Mouse (Mus musculus) megakaryocyte-erythroid progenitor cell, adult 5-6 weeks (primary cell): Measurements from ENCODE around the gene Cat. TPM values are rescaled to one million over a fixed set of nuclear protein-coding genes. Genes with fewer than 3 reads are reported as not detected.
A peak's percentile ranks its signal among the peaks of the same experiment; 100 is the strongest.

ENCODE experiments used
- ATAC-seq: replicated peaks from 2 replicates; pipeline ENCODE4 v1.8.0; 2016; ENCODE audit warnings: mild to moderate bottlenecking, inconsistent platforms; ENCODE audit not compliant: severe bottlenecking, poor library complexity, low FRiP score, low TSS enrichment
- total RNA-seq, 2 experiments: library from RNA; stranded (forward) in 1 of 2; stranded (reverse) in 1 of 2; fragments of 200-1000, 215-1000 nt in 1 of 2; fragments of >200 nt in 1 of 2; fragmentation: Nextera tagmentation in 1 of 2; gene quantifications; 2 replicates each; pipeline ENCODE4 v1.2.3; 2014 to 2017

Gene Cat
- total RNA-seq, 2 experiments from 2014 or later, result 45.0 to 79.6 TPM

DNA sequence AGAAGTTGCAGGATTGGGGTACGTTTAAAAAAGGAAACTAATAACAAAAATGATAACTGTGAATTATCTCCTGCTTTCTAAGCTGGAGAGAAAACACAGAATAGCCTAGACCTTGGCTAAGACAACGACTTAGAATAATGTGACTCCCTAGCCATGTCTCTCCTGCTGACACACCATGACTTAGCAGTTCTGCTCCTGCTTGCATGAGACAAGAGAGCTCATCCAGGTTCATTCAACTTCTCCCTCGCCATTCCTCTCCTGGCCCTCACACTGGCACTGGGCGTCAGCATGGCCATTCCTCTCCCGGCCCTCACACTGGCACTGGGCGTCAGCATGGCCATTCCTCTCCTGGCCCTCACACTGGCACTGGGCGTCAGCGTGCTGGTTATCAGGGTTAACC lies 4.7 kb downstream of the Cat start:
- ATAC-seq, result peak; percentile 48

DNA sequence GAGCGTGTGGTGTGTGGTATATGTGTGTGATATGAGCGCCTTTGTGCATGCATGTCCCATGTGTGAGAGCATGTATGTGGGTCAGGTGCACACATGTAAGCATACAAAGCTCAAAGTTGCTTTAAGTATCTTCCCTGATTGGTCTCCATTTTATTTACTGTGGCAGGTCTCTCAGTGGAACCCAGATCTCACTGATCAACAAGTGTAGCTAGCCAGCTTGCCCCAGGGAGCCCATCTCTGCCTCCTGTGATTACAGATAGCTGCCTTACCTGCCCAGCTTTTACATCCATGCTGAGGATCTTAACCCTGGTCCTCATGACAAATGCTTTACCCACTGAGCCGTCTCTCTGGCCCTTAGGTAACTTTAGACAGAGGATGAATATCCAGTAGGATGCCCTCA lies 6.6 kb downstream of the Cat start:
- ATAC-seq, result no peak

DNA sequence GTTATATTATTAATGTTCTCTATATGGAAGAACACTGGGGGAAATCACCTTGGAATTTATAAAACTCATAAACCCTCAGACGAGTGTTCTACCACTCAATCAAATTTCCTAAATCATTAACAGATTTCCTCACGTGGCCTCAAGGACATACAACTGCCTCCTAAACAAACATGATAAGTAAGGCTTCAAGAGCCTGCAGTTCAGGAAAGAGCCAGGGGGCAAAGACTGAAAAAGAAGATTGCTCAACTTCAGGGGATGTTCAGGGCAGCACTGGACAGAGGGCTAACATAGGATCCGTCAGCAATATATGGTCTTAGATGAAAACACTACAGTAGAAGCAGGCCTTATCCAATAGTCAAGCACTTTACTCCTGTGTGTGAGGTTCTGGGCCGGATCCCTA lies 7.5 kb downstream of the Cat start:
- ATAC-seq, result no peak

DNA sequence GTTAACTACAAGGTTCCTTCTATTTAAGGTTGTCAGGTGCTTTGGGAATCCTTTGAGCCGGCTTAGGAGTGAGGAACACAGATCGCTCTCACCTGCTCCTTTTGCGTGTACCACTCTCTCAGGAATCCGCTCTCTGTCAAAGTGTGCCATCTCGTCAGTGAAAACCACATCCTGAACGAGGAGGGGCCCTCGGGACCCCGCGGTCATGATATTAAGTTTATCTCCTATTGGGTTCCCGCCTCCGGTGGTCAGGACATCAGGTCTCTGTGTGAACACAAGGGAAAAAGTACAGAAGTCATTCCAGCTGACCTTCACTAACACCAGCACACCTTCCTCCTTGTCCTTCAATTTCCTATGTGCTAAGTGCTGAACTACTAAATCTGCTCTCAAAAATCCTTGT lies 8.3 kb downstream of the Cat start:
- no peak for ATAC-seq

DNA sequence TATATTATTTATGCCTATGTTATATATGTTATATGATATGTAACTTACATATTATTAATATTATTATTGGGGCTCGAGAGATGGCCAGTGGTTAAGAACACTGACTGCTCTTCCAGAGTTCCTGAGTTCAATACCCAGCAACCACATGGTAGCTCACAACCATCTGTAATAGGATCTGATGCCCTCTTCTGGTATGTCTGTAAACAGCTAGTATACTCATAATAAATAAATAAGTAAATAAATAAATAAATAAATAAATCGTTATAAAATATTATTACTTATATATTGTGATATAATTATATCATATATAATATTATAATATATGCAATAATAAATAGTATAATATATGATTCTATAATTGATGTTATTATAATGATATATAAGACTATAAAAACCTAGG lies 8.8 kb downstream of the Cat start:
- ATAC-seq, result no peak

DNA sequence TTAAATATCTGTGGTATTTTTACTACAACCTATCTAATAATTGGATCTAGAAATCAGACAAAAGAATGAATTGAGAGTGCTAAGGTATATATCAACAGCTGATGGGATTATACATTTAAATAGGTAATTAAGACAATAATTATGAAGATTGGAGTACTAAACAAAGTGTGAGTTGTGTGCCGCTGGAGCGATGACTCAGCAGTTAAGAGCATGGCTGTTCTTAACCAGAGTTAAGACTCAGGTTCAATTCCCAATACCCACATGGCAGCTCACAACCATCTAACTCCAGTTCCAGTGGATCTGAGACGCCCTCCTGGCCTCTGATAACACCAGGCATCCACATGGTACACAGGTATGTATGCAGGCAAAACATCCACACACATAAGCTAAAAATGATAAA lies 11.6 kb downstream of the Cat start:
- no peak for ATAC-seq

DNA sequence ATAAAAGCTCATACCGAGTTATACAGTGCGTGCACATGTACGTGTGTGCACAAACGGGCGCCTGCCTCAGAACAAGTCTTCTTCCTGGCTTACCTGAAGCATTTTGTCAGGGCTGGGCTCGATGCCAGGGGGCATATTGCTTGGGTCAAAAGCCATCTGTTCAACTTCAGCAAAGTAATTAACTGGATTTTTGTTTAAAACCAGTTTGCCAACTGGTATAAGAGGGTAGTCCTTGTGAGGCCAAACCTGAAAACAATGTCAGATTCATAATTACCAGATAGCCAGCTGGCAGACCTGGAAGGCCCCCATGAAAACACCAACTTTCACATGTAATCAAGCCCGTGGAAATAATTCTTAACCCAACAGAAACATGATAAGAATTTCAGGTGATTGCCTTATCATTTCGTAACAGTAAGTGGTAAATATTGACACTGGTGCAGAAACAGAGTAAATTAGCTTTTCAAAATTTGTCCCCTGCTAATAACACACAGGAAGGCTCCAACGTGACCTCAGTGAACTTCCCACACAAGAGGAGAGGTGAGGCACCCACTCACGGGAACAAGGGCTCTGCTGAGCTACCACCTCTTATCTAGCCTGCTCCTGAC lies 17.9 kb downstream of the Cat start:
- no peak for ATAC-seq

DNA sequence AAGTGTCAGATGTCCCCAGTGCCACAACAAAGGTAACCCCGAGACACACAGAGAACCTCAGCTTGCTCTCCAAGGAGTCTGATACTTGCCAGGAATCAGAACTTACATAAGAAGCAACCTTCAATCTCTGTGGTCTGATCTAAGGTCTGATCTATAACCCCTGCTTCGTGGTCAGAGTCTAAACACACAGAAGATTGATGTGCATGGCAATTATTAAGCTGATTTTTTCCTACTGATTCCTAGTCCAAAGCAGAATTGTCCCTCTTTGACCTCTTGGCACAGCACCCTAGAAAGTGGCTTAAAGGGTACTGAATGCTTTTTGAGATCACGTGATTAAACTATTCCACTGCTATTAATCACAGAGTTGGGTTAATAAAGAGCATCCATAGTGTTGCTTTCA lies 18.7 kb downstream of the Cat start:
- ATAC-seq, result no peak

DNA sequence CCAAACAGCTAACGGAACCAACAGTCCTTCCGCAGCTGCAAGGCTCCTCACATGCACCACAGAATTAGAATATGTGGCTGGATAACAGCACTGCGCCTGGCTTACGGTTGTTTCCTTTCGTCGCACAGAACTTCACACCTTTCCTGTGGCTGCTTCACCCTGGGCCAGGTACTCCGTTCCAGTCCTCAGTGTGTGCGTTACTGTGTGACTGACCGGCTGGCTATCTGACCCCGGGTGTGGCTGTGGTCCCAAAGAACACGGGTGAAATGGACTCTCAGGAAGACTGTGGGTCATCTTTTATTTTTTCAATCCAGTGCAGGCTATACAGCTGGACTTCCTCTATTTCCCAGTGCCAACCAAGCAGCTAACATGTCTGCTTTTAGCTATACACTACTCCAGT lies 19.5 kb downstream of the Cat start:
- ATAC-seq, result no peak

DNA sequence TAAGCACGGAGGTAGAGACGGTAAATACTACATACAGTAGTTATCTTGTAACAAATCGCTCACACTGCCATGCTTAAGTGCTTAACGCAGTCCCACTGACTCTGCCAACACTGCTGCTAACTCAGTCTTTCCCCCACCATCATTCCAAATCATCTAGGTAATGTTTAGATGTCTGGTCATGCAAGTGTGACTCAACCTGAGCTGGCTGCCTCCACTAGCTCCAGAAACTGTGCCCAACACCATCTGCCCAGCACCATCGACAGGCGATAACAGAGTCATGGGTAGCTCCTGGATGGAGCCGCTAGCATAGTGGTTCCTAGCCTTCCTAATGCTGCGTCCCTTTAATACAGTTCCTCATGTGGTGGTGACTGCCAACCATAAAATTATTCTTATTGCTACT lies 20.4 kb downstream of the Cat start:
- ATAC-seq, result no peak

DNA sequence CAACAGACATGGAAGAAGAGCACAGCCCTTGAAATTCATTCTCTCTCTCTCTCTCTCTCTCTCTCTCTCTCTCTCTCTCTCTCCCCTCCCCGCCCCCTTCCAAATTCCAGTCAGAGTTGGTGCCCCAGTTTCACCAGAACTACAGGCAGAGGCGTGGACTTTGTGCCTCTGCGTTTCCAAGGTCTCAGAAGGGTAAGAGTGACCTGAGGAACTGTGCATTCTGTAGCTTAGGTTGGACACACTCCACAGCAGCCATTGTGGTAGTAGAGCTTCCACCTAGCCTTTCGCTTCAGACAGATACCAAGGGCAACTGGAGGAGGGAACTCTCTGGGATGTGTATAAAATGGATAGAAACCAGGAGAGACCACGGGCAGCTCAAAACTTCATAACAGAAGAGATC lies 22.2 kb downstream of the Cat start:
- no peak for ATAC-seq

DNA sequence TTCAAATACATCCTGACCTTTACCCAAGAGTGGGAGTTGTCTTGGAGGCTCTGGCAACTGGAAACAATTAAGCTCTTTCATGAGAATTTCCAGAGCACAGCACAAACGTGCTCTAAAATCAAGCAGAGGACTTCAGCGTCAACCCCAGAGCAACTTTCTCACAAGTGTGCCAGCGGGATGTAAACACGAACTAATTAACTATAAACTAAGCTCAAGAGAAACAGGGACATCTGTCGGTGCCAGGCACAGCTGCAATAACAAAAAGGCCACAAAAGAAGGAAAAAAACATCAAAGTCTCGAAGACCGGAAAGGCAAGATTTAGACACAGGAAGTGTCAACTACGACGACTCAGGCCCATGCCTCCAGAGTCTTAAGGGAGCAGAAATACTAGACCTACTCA lies 23.2 kb downstream of the Cat start:
- no peak for ATAC-seq

DNA sequence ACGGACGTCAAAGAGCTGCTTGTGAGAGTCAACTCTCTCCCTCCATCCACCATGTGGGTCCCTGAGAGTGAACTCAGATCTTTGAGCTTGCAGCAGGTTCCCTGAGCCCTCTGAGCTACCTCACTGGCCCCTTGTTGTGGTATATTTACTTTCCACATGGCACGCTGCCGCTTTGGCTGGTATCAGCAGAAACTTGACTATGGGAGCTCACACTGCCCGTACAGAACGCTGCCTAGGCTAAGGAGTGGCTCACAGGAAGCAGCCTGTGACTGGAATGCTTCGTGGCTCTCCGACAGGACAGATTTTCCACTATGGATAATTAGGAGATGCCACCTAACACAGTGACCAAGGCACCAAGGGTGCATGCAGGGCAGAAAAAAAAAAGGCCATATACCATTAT lies 23.8 kb downstream of the Cat start:
- ATAC-seq, result no peak

DNA sequence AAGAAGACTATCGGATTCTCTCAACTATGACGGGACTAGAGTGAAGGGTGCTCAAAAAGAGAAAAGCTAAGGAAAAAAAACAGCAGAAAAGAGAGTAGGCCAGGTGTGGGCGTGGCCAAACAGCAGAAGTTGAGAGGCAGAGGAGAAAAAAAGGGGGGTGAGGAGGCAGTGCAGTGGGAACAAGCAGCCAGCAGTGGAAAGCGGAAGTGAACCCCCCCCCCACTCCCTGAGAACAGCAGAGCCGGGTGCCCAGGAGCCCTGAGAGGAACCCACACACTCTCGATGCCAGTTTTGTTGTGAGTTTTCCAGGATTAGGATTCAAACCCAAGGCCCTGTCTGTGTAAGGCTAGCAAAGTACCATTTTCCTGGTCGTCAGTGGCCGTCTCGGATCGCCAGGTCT lies 25.9 kb downstream of the Cat start:
- no peak for ATAC-seq

DNA sequence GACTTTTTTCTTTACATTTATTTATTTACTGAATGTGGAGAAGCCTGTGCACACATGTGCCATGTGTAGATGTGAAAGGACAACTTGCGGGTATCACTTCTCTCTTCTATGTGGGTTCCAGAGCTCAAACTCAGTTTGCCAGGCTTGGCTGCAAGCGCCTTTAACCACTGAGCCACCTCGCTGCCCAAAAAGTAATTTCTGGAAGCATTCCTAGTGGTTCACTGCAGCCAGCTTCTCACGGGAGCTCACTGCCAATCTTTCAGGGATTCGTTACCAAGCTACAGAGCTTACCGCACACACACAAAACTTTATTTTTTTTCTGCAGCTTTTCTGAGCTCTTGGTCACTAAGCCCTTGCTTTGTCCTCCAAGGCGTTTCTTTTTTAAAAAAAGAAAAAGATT lies 27.3 kb downstream of the Cat start:
- ATAC-seq, result no peak

DNA sequence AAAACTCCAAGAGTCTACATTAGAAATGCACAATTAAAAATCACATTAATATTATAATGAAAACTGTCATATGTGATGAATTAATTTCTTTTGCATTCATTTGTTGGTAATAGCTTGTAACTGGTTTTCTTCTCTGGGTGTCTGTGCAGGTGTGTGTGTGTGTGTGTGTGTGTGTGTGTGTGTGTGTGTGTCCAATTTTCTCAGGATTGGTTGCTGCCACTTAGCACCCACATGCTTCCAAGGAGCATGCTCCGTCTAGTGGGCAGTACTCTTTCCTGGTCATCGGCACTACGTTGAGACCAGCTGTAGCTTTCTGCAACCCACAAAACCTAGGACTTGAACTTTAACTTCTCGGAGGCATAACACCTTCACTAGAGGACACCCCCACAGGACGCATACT lies 27.9 kb downstream of the Cat start:
- no peak for ATAC-seq

DNA sequence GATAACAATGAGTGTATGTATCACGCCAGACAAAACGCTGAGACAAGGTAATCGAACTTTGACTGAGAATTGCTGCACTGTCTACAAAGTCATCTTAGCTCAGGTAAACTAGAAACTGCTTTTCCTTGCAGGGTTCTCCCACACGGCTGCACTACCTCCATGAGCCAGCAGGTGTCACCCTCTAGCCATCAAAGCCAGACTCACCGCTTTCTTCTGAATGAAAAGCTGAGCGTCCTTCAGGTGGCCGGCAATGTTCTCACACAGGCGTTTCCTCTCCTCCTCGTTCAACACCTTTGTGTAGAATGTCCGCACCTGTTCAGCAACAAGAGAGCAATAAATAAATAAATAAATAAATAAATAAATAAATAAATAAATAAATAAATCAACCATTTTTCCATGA lies 28.3 kb downstream of the Cat start:
- ATAC-seq, result peak; percentile 53

DNA sequence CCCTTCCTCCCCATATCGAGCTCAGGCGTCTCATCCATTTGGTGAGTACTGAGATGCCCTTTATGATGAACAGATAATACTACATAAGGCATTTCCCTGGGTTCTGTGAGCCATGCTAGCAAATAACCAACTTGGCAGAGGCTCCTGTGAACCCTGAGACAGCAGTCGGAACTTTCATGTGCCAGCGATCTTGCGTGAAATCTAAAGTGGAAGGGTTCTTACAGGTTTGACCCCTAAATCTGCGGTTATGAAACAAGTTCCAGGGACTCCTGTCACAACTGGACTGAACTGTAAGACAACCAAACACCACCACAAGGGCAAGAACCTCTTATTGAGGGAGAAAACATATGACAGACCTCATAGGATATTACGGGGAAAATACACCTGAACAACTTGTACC lies 29.2 kb downstream of the Cat start:
- ATAC-seq, result no peak

DNA sequence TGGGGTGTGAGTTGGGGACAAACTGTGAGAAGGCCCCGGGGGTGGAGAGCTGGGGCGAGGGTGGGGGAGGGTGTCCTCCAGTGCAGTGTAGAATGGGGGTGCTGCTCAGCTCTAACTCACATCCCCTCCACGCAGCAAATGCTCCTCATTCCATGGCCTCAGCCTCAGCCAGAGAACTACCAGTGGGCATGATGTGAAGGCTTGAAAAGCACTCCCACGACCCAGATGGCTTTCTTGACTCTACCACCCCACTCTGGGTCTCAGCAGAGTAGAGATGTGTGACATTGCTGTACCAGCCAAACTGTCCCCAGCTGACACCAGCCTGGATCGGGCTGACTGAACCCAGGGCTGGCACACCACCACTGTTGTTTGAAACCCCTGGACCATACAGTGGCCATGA lies 32.4 kb downstream of the Cat start:
- no peak for ATAC-seq

DNA sequence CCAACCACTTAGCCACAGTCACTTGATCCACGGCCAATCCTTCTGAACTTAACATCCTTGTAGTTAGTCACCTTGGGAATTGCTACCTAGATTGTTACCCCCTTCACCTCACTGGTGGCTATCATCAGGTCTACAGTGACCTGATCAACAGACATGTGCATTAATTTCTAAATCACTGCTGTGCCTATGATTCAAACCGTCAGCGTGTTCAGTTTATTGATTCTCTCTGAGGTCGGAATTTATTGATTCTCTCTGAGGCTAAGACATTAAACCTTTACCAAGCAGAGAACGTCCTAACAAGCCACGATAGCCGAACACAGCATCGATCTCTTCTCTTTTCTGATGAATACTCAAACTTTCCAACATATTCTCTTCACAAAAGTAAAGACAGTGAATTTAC lies 34.7 kb downstream of the Cat start:
- no peak for ATAC-seq

DNA sequence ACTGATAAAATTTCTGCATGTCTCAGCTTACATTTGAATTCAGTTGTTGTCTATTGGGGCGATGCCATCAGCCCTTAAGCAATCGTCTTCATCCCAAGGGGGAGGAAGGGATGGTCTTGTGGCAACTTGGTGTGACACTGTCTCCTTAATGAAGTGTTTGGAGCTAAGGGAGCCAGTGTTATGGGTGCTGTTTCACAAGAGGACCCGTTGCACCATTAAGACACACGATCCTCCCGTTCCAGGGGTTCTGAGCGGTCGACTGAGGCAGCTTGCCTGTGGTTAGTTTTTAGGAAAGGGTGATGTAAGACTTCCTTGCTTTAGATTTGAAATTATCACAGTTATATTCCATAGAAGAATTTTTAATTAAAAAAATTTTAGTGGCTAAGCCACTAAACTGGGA lies 35.1 kb downstream of the Cat start:
- no peak for ATAC-seq

DNA sequence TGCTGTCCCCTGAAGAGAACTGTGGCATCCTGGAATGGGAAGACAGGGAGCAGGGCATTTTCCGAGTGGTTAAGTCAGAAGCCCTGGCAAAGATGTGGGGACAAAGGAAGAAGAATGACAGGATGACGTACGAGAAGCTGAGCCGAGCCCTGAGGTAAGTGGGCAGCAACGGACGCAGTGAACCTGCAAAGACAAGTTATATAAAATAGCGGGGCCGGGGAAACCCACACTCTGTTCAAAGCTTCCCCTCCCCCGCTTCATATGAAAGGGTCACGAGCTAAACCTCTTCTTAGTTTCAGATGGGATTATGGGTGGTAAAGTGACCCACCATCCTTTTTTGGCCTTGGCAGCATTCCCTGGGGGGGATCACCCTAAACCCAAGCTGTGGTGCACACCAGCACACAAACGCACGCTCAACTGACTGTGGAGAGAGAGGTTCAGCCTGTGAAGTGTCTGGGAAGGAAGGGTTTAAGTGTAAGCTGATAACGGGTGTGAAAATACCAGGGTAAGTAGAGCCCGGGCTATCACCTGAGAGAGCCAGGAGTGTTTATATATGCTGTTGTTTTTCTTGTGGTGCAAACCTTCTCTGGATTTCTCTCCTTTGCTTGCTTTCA lies 35.9 kb downstream of the Cat start:
- no peak for ATAC-seq
